Mouse (Mus musculus) stomach, postnatal 0 days (tissue): ENCODE results near the gene Rtca.

ENCODE experiments used
- CTCF ChIP-seq: IDR thresholded peaks from 2 replicates; pipeline ENCODE4 v1.5.1; 2016; ENCODE audit warnings: antibody characterized with exemption, low read depth, mild to moderate bottlenecking, moderate library complexity
- EP300 ChIP-seq: optimal IDR thresholded peaks from 2 replicates; pipeline ENCODE3; 2016; ENCODE audit warnings: antibody characterized with exemption

DNA sequence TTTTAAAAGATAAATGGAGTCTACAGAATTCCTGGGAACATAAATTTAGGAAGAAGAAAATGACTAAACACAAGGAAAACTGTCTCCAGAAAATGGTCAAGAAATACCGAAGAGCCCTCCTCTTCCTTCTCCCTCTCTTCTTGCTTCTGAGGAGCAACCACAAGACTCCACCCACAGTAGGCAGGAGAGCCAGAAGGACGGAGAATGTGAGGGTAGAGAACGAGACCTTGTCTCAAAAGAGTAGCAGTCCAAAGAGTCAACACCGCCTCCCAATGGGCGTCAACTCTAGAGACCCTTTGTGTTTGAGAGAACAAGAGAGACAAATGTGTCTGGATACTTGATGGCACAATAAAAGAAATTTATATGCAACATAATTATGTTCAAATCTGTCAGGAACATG is 14.3 kb downstream of the Rtca start:
- TF ChIP-seq CTCF (no peak), EP300 (no peak)
